Mouse (Mus musculus) forebrain, embryonic 13.5 days (tissue): ENCODE data around the gene Gm20594. TPM values are rescaled to one million over a fixed set of nuclear protein-coding genes. Genes with fewer than 3 reads are reported as not detected.
A peak's percentile ranks its signal among the peaks of the same experiment; 100 is the strongest.

Experiments
- ATAC-seq: fragments of 200-750 bp; cut with Nextera tagmentation; 2 replicates; pipeline ENCODE4 v1.8.0; 2017
- H3K27ac ChIP-seq: fragments of 300-500 bp; sonication (generic); 2 replicates; pipeline ENCODE4 v1.5.1; 2015; ENCODE audit warnings: inconsistent platforms, mild to moderate bottlenecking, moderate library complexity
- H3K27me3 ChIP-seq: fragments of 300-500 bp; sonication (generic); 2 replicates; pipeline ENCODE4 v1.6.1; 2015; ENCODE audit warnings: mild to moderate bottlenecking, inconsistent platforms
- H3K36me3 ChIP-seq: fragments of 300-500 bp; sonication (generic); 2 replicates; pipeline ENCODE4 v1.6.1; 2015; ENCODE audit warnings: mild to moderate bottlenecking, inconsistent platforms; ENCODE audit not compliant: poor library complexity, severe bottlenecking
- H3K4me1 ChIP-seq: fragments of 300-500 bp; sonication (generic); 2 replicates; pipeline ENCODE4 v1.6.1; 2015; ENCODE audit warnings: inconsistent platforms
- H3K4me2 ChIP-seq: fragments of 300-500 bp; sonication (generic); 2 replicates; pipeline ENCODE4 v1.6.1; 2015; ENCODE audit warnings: inconsistent platforms, mild to moderate bottlenecking, moderate library complexity
- H3K4me3 ChIP-seq: fragments of 300-500 bp; sonication (generic); 2 replicates; pipeline ENCODE4 v1.5.1; 2015; ENCODE audit warnings: mild to moderate bottlenecking, inconsistent platforms
- H3K9ac ChIP-seq: fragments of 300-500 bp; sonication (generic); 2 replicates; pipeline ENCODE4 v1.6.1; 2015; ENCODE audit warnings: mild to moderate bottlenecking, inconsistent platforms
- H3K9me3 ChIP-seq: fragments of 300-500 bp; sonication (generic); replicated peaks from 2 replicates; pipeline ENCODE4 v1.6.1; 2016; ENCODE audit warnings: inconsistent platforms
- WGBS: fragments of 180-500 bp; shearing (Covaris S2); methylation state at CpG from one replicate; pipeline ENCODE4 v1.1.7; 2015; 5-methylcytosine and 5-hydroxymethylcytosine counted together
- polyA plus RNA-seq: library from polyadenylated mRNA; unstranded; fragments of >200 nt; fragmentation: Nextera tagmentation; extraction: Ambion mirVana; gene quantifications from 2 replicates; pipeline ENCODE4 v1.2.1, GENCODE M21; 2015

Gm20594 gene
- polyA plus RNA-seq = not detected in 2 replicates

GRCm38 (mm10) chr6:79817616-79818015 lies at the start of gene Gm20594:
Gene Gm20594 (plus strand): TSS chr6:79817916.
- Histone ChIP-seq H3K27ac (no peak within 1 kb of the TSS), H3K9ac (no peak within 1 kb of the TSS), H3K4me3 (no peak within 1 kb of the TSS), H3K27me3 (no peaks in the 10 kb centered on the region), H3K36me3 (no peaks in the 10 kb centered on the region), H3K4me2 (no peak within 1 kb of the TSS), H3K4me1 (no peaks in the 10 kb centered on the region), H3K9me3 (no peaks in the 10 kb centered on the region)
- ATAC-seq = no peak
- 64% methylated on average over 1 of the region's 1 CpGs for WGBS

GRCm38 (mm10) chr6:79818114-79818513 lies 398 bp downstream of the Gm20594 start:
- Histone ChIP-seq H3K4me2 (no peak overlapping the region), H3K4me1 (no peaks in the 10 kb centered on the region), H3K27me3 (no peaks in the 10 kb centered on the region), H3K27ac (no peak overlapping the region), H3K9ac (no peak overlapping the region), H3K36me3 (no peaks in the 10 kb centered on the region), H3K9me3 (no peaks in the 10 kb centered on the region), H3K4me3 (no peak overlapping the region)
- 0 out of 2 replicates have a peak, but pooled peaks have one; percentile 67 for ATAC-seq
- 85% methylated on average over 4 of the region's 4 CpGs for WGBS

- Histone ChIP-seq H3K4me1 (no peaks in the 10 kb centered on the region), H3K27me3 (no peaks in the 10 kb centered on the region), H3K27ac (no peak overlapping the region), H3K4me2 (no peak overlapping the region), H3K36me3 (no peaks in the 10 kb centered on the region), H3K9me3 (peaks cover 4% of the 10 kb centered on the region), H3K9ac (no peak overlapping the region), H3K4me3 (no peak overlapping the region)
- WGBS = 86% methylated on average over 4 of the region's 4 CpGs
- no peak for ATAC-seq
These were observed 16.1 kb downstream of the Gm20594 start for GRCm38 (mm10) chr6:79833845-79834244.

- WGBS = 91% methylated on average over 1 of the region's 1 CpGs
- Histone ChIP-seq H3K9ac (no peak overlapping the region), H3K9me3 (no peaks in the 10 kb centered on the region), H3K4me2 (no peak overlapping the region), H3K36me3 (no peaks in the 10 kb centered on the region), H3K4me3 (no peak overlapping the region), H3K4me1 (no peaks in the 10 kb centered on the region), H3K27ac (no peak overlapping the region), H3K27me3 (no peaks in the 10 kb centered on the region)
- ATAC-seq = no peak
These were observed 29.1 kb downstream of the Gm20594 start for GRCm38 (mm10) chr6:79846829-79847228.

Other genes starting within 250 kb of the Gm20594 start
- gene Lrrtm4, start 201.0 kb downstream of the Gm20594 start, polyA plus RNA-seq = 7.9 and 8.7 TPM in 2 replicates